Mouse (Mus musculus) bone marrow, adult 2 months (tissue): ENCODE measurements around the gene Apoa5.

Experiments used
- CTCF ChIP-seq: fragments of 200-500 bp; IDR thresholded peaks from 2 replicates; pipeline ENCODE4 v1.5.1; 2011; ENCODE audit warnings: low read length, control low read depth; ENCODE audit not compliant: control insufficient read depth, insufficient read depth
- POLR2A ChIP-seq: fragments of 200-500 bp; IDR thresholded peaks from 2 replicates; pipeline ENCODE4 v1.6.1; 2011; ENCODE audit warnings: low read depth, mild to moderate bottlenecking, control low read depth, low read length, borderline replicate concordance; ENCODE audit not compliant: control insufficient read depth

GRCm38 (mm10) chr9:46282631-46283436, 14.4 kb downstream of the Apoa5 start, which contains the start of gene Bud13:
- TF ChIP-seq CTCF (peak; percentile 29), POLR2A (peak; percentile 85; the same call in 1 of the 2 replicates)
